Mouse (Mus musculus) adrenal gland, postnatal 4 days (tissue): ENCODE measurements around the gene Svs3a. TPM values are rescaled to one million over a fixed set of nuclear protein-coding genes. Genes with fewer than 3 reads are reported as not detected.
"Not testable (repeated sequence)": the region's sequence is repeated elsewhere in the genome, so short reads cannot be mapped to it uniquely, and the experiment has no call there.

Experiments
- DNase-seq, 2 experiments: peaks; one replicate each; pipeline ENCODE4 v3.0.0; 2021 to 2022; ENCODE audit warnings: low spot score in 2 of 2, mixed read lengths in 2 of 2
- long read RNA-seq, 2 experiments: library from polyadenylated mRNA; stranded (forward); transcript quantifications; one replicate each; pipeline ENCODE4 v2.0.0; 2021
- total RNA-seq, 2 experiments: library from RNA; stranded (reverse); gene quantifications; 2 replicates each; pipeline ENCODE4 v1.2.3; 2021

The Svs3a gene
- total RNA-seq = not detected
- long read RNA-seq, experiment 1 = 0 reads
- long read RNA-seq, experiment 2 = 0 reads

DNA sequence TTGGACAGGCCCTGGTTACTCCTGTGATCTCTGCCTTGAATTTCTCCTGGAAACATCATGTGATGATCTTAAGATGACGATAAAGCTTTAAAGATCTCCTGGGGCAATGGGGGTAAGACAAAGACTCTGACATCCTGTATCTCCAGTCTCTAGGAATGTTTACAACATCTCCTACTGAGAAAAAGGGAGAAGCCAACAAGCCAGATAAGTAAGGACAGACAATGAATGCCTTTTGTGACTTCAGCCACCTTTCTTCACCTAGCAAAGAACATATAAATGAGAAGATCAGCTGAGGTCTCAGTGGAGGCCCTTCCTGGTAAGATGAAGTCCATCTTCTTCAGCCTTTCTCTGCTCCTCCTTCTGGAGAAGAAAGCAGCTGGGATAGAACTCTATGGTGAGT, at the start of gene Svs3a:
Gene Svs3a, plus strand, starts transcription at position 301 of the 400 bp plus-strand sequence.
- not testable (repeated sequence) for DNase-seq

DNA sequence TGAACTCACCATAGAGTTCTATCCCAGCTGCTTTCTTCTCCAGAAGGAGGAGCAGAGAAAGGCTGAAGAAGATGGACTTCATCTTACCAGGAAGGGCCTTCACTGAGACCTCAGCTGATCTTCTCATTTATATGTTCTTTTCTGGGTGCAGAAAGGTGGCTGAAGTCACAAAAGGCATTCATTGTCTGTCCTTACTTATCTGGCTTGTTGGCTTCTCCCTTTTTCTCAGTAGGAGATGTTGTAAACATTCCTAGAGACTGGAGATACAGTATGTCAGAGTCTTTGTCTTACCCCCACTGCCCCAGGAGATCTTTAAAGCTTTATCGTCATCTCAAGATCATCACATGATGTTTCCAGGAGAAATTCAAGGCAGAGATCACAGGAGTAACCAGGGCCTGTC, 32.5 kb upstream of the Svs3a start, which contains the start of gene Svs3b:
Gene Svs3b, minus strand, starts transcription at position 101 of the 400 bp plus-strand sequence.
- not testable (repeated sequence) for DNase-seq

DNA sequence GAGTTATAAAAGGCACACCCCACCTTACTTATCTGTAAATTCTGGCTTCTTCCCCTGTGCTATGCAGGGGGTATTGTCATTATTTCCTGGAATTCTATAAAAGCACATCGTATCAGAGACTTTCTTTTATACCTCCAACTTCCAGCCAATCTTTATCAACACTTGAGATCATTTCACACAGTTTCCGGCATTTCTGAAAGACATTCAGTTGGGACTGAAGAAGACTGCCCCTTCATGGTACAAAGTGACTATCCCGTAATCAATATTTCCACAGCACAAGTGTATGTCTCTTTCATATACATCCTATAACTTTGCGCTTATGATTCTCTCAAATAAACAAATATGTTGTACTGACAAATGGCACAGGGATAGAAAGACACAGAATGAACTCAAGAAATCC, 10.7 kb upstream of the Svs3a start, which contains the start of gene Svs4:
Gene Svs4, minus strand, starts transcription at position 101 of the 400 bp plus-strand sequence.
- DNase-seq = no peak

DNA sequence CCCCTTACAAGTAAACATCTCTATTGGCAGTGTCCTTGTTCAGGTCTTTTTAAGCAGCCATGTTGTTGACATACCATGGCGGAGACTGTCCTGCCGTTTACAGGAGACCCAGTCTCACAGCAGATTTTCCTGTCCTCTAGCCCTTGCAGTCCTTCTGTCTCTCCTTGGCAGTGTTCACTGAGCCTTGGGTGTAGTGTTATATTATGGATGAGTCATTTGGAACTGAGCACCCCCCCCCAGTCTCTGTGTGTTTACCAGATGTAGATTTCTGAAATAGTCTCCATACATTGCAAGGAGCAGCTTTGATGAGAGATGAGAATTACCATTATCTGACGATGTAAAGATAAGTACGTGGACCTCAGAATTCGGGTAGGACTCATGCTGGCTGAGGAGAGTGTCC, 23.5 kb downstream of the Svs3a start:
- DNase-seq = no peak

GRCm38 (mm10) chr2:164315460-164315859, 26.4 kb downstream of the Svs3a start:
- not testable (repeated sequence) for DNase-seq

GRCm38 (mm10) chr2:164316451-164316850, 27.4 kb downstream of the Svs3a start, which contains the start of gene Svs6:
Gene Svs6 (plus strand): TSS chr2:164316751.
- DNase-seq = not testable (repeated sequence)

GRCm38 (mm10) chr2:164320983-164321382, 31.9 kb downstream of the Svs3a start:
- DNase-seq = no peak

GRCm38 (mm10) chr2:164332440-164332839, 43.4 kb downstream of the Svs3a start, which contains the start of gene Svs5:
Gene Svs5 (plus strand): TSS chr2:164332740.
- DNase-seq = not testable (repeated sequence)

Other genes with a start within 250 kb of the Svs3a start
- gene Stk4, start 218.9 kb upstream of the Svs3a start, total RNA-seq = 10 to 100 TPM; 33.1 to 34.8 TPM
- 10 to 100 TPM; 42.5 to 55.2 TPM for gene Tomm34, start 218.1 kb upstream of the Svs3a start, total RNA-seq
- gene Kcns1, start 118.2 kb upstream of the Svs3a start, total RNA-seq = under 1 TPM; 0.20 to 0.40 TPM
- gene Wfdc5, start 106.5 kb upstream of the Svs3a start, total RNA-seq = not detected
- gene Wfdc12, start 98.7 kb upstream of the Svs3a start, total RNA-seq = not detected
- not detected for gene Wfdc15a, start 89.1 kb upstream of the Svs3a start, total RNA-seq
- 1 to 10 TPM in 1 of 2 experiments, not detected in 1; 6.0 TPM for gene Wfdc15b, start 67.6 kb upstream of the Svs3a start, total RNA-seq
- gene Svs2, start 50.8 kb upstream of the Svs3a start, total RNA-seq = not detected
- not detected for gene Svs3b, start 32.6 kb upstream of the Svs3a start, total RNA-seq
- not detected for gene Svs4, start 10.8 kb upstream of the Svs3a start, total RNA-seq
- gene Svs6, start 27.5 kb downstream of the Svs3a start, total RNA-seq = not detected
- under 1 TPM in 1 of 2 experiments, not detected in 1; 0.71 TPM for gene Svs5, start 43.5 kb downstream of the Svs3a start, total RNA-seq
- 1 to 10 TPM; 7.8 to 9.0 TPM for gene Slpi, start 99.8 kb downstream of the Svs3a start, total RNA-seq
- 10 to 100 TPM in 1 of 2 experiments, under 1 TPM in 1; 0.14 to 14.6 TPM for gene Rbpjl, start 113.9 kb downstream of the Svs3a start, total RNA-seq
- gene Matn4, start 115.9 kb downstream of the Svs3a start, total RNA-seq = 1 to 10 TPM; 4.7 to 4.9 TPM
- 10 to 100 TPM; 75.2 to 93.9 TPM for gene Sdc4, start 154.6 kb downstream of the Svs3a start, total RNA-seq
- gene Sys1, start 167.7 kb downstream of the Svs3a start, total RNA-seq = 10 to 100 TPM; 34.7 to 35.0 TPM
- 1 to 10 TPM in 1 of 2 experiments, under 1 TPM in 1; 0.48 to 3.0 TPM for gene Gm20458, start 171.7 kb downstream of the Svs3a start, total RNA-seq
- gene Trp53tg5, start 184.5 kb downstream of the Svs3a start, total RNA-seq = not detected
- 10 to 100 TPM; 10.9 to 17.1 TPM for gene Dbndd2, start 196.8 kb downstream of the Svs3a start, total RNA-seq
- gene Pigt, start 208.3 kb downstream of the Svs3a start, total RNA-seq = 100 to 1,000 TPM; 133 to 134 TPM